Mouse (Mus musculus) gastrocnemius, postnatal 25 days (tissue): ENCODE data around the gene Ppp1r37. TPM values are rescaled to one million over a fixed set of nuclear protein-coding genes. Genes with fewer than 3 reads are reported as not detected.
"Not testable (repeated sequence)": the region's sequence is repeated elsewhere in the genome, so short reads cannot be mapped to it uniquely, and the experiment has no call there.

ENCODE experiments used
- DNase-seq: peaks from one replicate; pipeline ENCODE4 v3.0.0; 2022
- total RNA-seq, 2 experiments: library from RNA; stranded (reverse); gene quantifications; 1 replicate in 1 of 2; 2 replicates in 1 of 2; pipeline ENCODE4 v1.2.3; 2021

Gene Ppp1r37
- total RNA-seq, 2 experiments from 2014 or later = 34.5 to 38.6 TPM

GRCm38 (mm10) chr7:19541681-19542154, 21.2 kb downstream of the Ppp1r37 start:
- DNase-seq = no peak

- peak; percentile 39 for DNase-seq
Measured at GRCm38 (mm10) chr7:19540771-19541566, 21.9 kb downstream of the Ppp1r37 start.

- no peak for DNase-seq
Measured at GRCm38 (mm10) chr7:19534676-19535075, 28.2 kb downstream of the Ppp1r37 start.

GRCm38 (mm10) chr7:19532240-19532639, 30.6 kb downstream of the Ppp1r37 start:
- no peak for DNase-seq

GRCm38 (mm10) chr7:19531077-19531476, 31.8 kb downstream of the Ppp1r37 start:
- DNase-seq = no peak

GRCm38 (mm10) chr7:19525105-19525481, 37.8 kb downstream of the Ppp1r37 start:
- DNase-seq = no peak

- no peak for DNase-seq
Measured at GRCm38 (mm10) chr7:19524420-19525104, 38.3 kb downstream of the Ppp1r37 start.

- peak; percentile 45 for DNase-seq
Measured at GRCm38 (mm10) chr7:19523757-19524419, 39.0 kb downstream of the Ppp1r37 start.

GRCm38 (mm10) chr7:19523017-19523756, 39.7 kb downstream of the Ppp1r37 start:
- no peak for DNase-seq

GRCm38 (mm10) chr7:19520032-19520431, 42.8 kb downstream of the Ppp1r37 start:
- no peak for DNase-seq

GRCm38 (mm10) chr7:19517652-19518365, 45.1 kb downstream of the Ppp1r37 start, which contains the start of gene Nkpd1:
Gene Nkpd1, plus strand, starts transcription at chr7:19517838.
- DNase-seq = no peak

GRCm38 (mm10) chr7:19512353-19512752, 50.5 kb downstream of the Ppp1r37 start:
- DNase-seq = no peak

GRCm38 (mm10) chr7:19511934-19512333, 50.9 kb downstream of the Ppp1r37 start:
- DNase-seq = not testable (repeated sequence)

GRCm38 (mm10) chr7:19509786-19510185, 53.1 kb downstream of the Ppp1r37 start:
- no peak for DNase-seq

- DNase-seq = no peak
Measured at GRCm38 (mm10) chr7:19508924-19509568, 53.8 kb downstream of the Ppp1r37 start.

GRCm38 (mm10) chr7:19508150-19508923, 54.5 kb downstream of the Ppp1r37 start, which contains the start of the genes Bloc1s3 and Trappc6a:
Gene Bloc1s3, minus strand, starts transcription at chr7:19508367.
Gene Trappc6a, plus strand, starts transcription at chr7:19508395.
- DNase-seq = peak; percentile 92

- no peak for DNase-seq
Measured at GRCm38 (mm10) chr7:19507612-19507981, 55.3 kb downstream of the Ppp1r37 start.

GRCm38 (mm10) chr7:19506969-19507611, 55.8 kb downstream of the Ppp1r37 start:
- DNase-seq = no peak

- DNase-seq = no peak
Measured at GRCm38 (mm10) chr7:19506326-19506725, 56.5 kb downstream of the Ppp1r37 start.
